Mouse (Mus musculus) liver, adult 2 months (tissue): ENCODE measurements around the gene Trp63. TPM values are rescaled to one million over a fixed set of nuclear protein-coding genes. Genes with fewer than 3 reads are reported as not detected.

ENCODE experiments used
- DNase-seq: peaks from one replicate; pipeline ENCODE4 v3.0.0-alpha.2; 2011; ENCODE audit warnings: low read depth, low spot score; ENCODE audit errors: extremely low read depth
- H3K27ac ChIP-seq: fragments of 200-500 bp; replicated peaks from 2 replicates; pipeline ENCODE4 v1.5.1; 2012; ENCODE audit warnings: low read depth, mild to moderate bottlenecking, control low read depth, inconsistent platforms, low read length; ENCODE audit not compliant: insufficient read depth
- H3K27me3 ChIP-seq: fragments of 200-500 bp; 2 replicates; pipeline ENCODE4 v1.6.1; 2012; ENCODE audit warnings: mild to moderate bottlenecking, moderate library complexity, low read length, inconsistent platforms; ENCODE audit not compliant: control insufficient read depth, insufficient read depth
- H3K36me3 ChIP-seq: fragments of 200-500 bp; 2 replicates; pipeline ENCODE4 v1.6.1; 2012; ENCODE audit warnings: low read length, inconsistent platforms; ENCODE audit not compliant: control insufficient read depth, insufficient read depth
- H3K4me1 ChIP-seq: fragments of 200-500 bp; 2 replicates; pipeline ENCODE4 v1.6.1; 2011; ENCODE audit warnings: low read length; ENCODE audit not compliant: control insufficient read depth, insufficient read depth
- H3K4me3 ChIP-seq: fragments of 200-500 bp; 2 replicates; pipeline ENCODE4 v1.5.1; 2011; ENCODE audit warnings: low read depth, mild to moderate bottlenecking, control low read depth, low read length, moderate library complexity; ENCODE audit not compliant: insufficient read depth
- H3K79me2 ChIP-seq: fragments of 200-500 bp; 2 replicates; pipeline ENCODE4 v1.6.1; 2012; ENCODE audit warnings: inconsistent platforms, mild to moderate bottlenecking, low read length, moderate library complexity; ENCODE audit not compliant: control insufficient read depth, insufficient read depth
- H3K9ac ChIP-seq: fragments of 200-500 bp; 2 replicates; pipeline ENCODE4 v1.6.1; 2012; ENCODE audit warnings: low read depth, mild to moderate bottlenecking, control low read depth, inconsistent platforms, low read length
- CTCF ChIP-seq: fragments of 200-500 bp; IDR thresholded peaks from 2 replicates; pipeline ENCODE4 v1.5.1; 2011; ENCODE audit warnings: low read depth, low read length, control low read depth
- POLR2A ChIP-seq: fragments of 200-500 bp; IDR thresholded peaks from 2 replicates; pipeline ENCODE4 v1.6.1; 2011; ENCODE audit warnings: low read length, control low read depth; ENCODE audit not compliant: insufficient read depth; ENCODE audit errors: extremely low read depth
- WGBS: fragments of 180-500 bp; shearing (Covaris S2); methylation state at CpG from one replicate; pipeline ENCODE4 v1.1.7; 2018; 5-methylcytosine and 5-hydroxymethylcytosine counted together
- polyA plus RNA-seq: library from polyadenylated mRNA; depleted of rRNA; stranded (reverse); fragments of >200 nt; gene quantifications from 2 replicates; pipeline ENCODE4 v1.2.3, GENCODE M21; 2012
- total RNA-seq: library from RNA; depleted of rRNA; stranded (reverse); fragments of >200 nt; gene quantifications from 2 replicates; pipeline ENCODE4 v1.2.3, GENCODE M21; 2014

Gene Trp63
- total and polyA plus RNA-seq, 2 experiments, result not detected

GRCm38 (mm10) chr16:25784246-25784645 is 100.7 kb downstream of the Trp63 start:
- TF ChIP-seq POLR2A (no peak), CTCF (no peak)
- DNase-seq, result no peak
- H3K4me1 ChIP-seq, result no peaks in the 10 kb centered on the region
- H3K27ac ChIP-seq, result no peak overlapping the region
- H3K27me3 ChIP-seq, result no peaks in the 10 kb centered on the region
- no peak overlapping the region for H3K9ac ChIP-seq
- H3K4me3 ChIP-seq, result no peak overlapping the region
- WGBS, result 70% methylated on average over 2 of the region's 2 CpGs
- no peaks in the 10 kb centered on the region for H3K79me2 ChIP-seq
- no peaks in the 10 kb centered on the region for H3K36me3 ChIP-seq

GRCm38 (mm10) chr16:25786457-25786856 is 102.9 kb downstream of the Trp63 start:
- WGBS, result 85% methylated on average over 5 of the region's 5 CpGs
- Histone ChIP-seq H3K79me2 (no peaks in the 10 kb centered on the region), H3K4me1 (no peaks in the 10 kb centered on the region), H3K27me3 (no peaks in the 10 kb centered on the region), H3K4me3 (no peak overlapping the region), H3K9ac (no peak overlapping the region), H3K36me3 (no peaks in the 10 kb centered on the region), H3K27ac (no peak overlapping the region)
- no peak for DNase-seq
- TF ChIP-seq POLR2A, result no peak
- TF ChIP-seq CTCF, result no peak

GRCm38 (mm10) chr16:25792640-25793266 is 109.2 kb downstream of the Trp63 start:
- H3K27ac ChIP-seq, result no peak overlapping the region
- H3K9ac ChIP-seq, result no peak overlapping the region
- TF ChIP-seq POLR2A (no peak), CTCF (no peak)
- 75% methylated on average over 5 of the region's 5 CpGs for WGBS
- DNase-seq, result no peak
- no peaks in the 10 kb centered on the region for H3K4me1 ChIP-seq
- H3K79me2 ChIP-seq, result no peaks in the 10 kb centered on the region
- H3K36me3 ChIP-seq, result no peaks in the 10 kb centered on the region
- H3K27me3 ChIP-seq, result no peaks in the 10 kb centered on the region
- H3K4me3 ChIP-seq, result no peak overlapping the region

GRCm38 (mm10) chr16:25797732-25798294 is 114.2 kb downstream of the Trp63 start:
- H3K4me1 ChIP-seq, result no peaks in the 10 kb centered on the region
- H3K36me3 ChIP-seq, result no peaks in the 10 kb centered on the region
- no peak overlapping the region for H3K27ac ChIP-seq
- WGBS, result 85% methylated on average over 4 of the region's 4 CpGs
- no peak for TF ChIP-seq CTCF
- H3K27me3 ChIP-seq, result no peaks in the 10 kb centered on the region
- no peaks in the 10 kb centered on the region for H3K79me2 ChIP-seq
- DNase-seq, result no peak
- H3K4me3 ChIP-seq, result no peak overlapping the region
- H3K9ac ChIP-seq, result no peak overlapping the region

- Histone ChIP-seq H3K4me3 (no peak overlapping the region), H3K9ac (no peak overlapping the region), H3K36me3 (no peaks in the 10 kb centered on the region), H3K79me2 (no peaks in the 10 kb centered on the region), H3K27ac (no peak overlapping the region), H3K27me3 (no peaks in the 10 kb centered on the region), H3K4me1 (peaks cover 2% of the 10 kb centered on the region; the same call in 1 of the 2 replicates)
- TF ChIP-seq POLR2A (no peak), CTCF (no peak)
- DNase-seq, result no peak
Observed at GRCm38 (mm10) chr16:25799618-25800017, 116.1 kb downstream of the Trp63 start.

- no peak overlapping the region for H3K4me3 ChIP-seq
- peak; percentile 89 for DNase-seq
- peaks cover 5% of the 10 kb centered on the region; the same call in 1 of the 2 replicates for H3K4me1 ChIP-seq
- H3K36me3 ChIP-seq, result no peaks in the 10 kb centered on the region
- TF ChIP-seq CTCF (no peak), POLR2A (no peak)
- H3K27ac ChIP-seq, result peak overlapping the region; percentile 53
- no peaks in the 10 kb centered on the region for H3K27me3 ChIP-seq
- no peak overlapping the region for H3K9ac ChIP-seq
- no peaks in the 10 kb centered on the region for H3K79me2 ChIP-seq
- WGBS, result 16% methylated on average over 3 of the region's 3 CpGs
Observed at GRCm38 (mm10) chr16:25804955-25805354, 121.4 kb downstream of the Trp63 start.
